Mouse (Mus musculus) E14TG2a.4 (cell line): ENCODE results near the gene Hcn4.

Experiments
- CTCF ChIP-seq: conservative IDR thresholded peaks from 2 replicates; pipeline ENCODE4 v1.5.1; 2014; ENCODE audit warnings: low read length
- NANOG ChIP-seq: IDR thresholded peaks from 2 replicates; pipeline ENCODE4 v1.6.1; 2014; ENCODE audit warnings: borderline replicate concordance, low read length, mixed read lengths
- POU5F1 ChIP-seq: IDR thresholded peaks from 2 replicates; pipeline ENCODE4 v1.6.1; 2014; ENCODE audit warnings: low read length, borderline replicate concordance

DNA sequence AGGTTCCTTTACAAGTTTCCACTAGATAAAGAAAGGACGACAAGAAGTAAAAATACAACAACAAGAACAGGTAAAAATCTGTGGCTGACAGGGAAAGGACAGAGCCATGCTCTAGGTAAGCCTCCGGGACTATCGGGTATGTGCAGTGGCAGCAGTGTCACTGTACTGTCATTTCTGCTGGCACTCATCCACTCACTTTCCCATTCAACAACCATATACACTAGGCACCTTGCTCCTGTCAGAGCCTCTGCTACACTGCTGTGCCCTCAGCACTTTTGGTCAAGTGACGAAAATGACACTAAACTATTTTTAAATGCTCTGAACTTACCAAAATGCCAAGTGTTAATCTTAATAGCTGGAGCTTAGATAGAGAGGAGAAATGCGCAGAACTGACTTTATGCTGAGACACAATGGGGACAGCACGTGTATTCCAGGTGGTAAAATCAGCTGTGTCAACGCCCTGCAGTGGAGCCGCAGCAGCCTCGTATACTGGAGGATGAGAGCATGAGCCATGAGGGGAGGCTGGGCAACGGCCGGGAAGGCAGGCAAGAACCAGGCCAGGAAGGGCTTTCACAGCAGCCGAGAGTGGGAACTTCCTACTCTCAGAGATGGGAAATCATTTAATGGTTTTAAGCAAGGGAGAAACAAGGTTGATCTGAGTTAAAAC is 66.7 kb downstream of the Hcn4 start:
- no peak for TF ChIP-seq CTCF
- TF ChIP-seq POU5F1, result no peak
- TF ChIP-seq NANOG, result no peak
